Mouse (Mus musculus): Measurements from ENCODE around the gene Cotl1. TPM values are rescaled to one million over a fixed set of nuclear protein-coding genes. Genes with fewer than 3 reads are reported as not detected.

Cotl1 gene
- 2.6 and 3.7 TPM in 2 replicates for polyA plus RNA-seq (2012)

DNA sequence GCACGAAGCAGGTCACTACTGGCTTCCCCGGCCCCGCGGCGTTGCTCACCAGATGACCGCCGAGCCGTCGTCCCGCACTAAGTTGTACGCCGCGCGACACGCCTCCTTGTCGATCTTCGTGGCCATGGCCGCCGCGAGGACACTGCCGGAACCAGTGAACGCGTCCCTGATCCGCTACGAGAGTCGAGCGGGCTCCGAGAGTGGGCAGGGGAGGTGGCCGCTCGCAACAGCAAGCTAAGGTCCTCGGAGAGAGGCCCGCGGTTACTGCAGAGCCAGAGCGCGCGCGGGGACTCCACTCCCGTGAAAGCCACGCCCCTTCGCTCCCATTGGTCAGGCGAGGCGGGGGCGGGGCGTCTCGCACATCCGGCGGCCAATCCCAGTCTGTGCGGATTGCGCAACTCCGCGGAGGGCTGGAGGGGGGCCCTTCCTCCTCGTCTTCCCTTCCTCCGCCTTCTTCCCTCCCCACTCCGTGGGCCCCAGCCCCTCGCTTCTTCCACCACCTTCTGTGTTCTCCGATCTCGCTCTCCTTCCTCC, at the start of gene Cotl1:
Gene Cotl1 (minus strand): TSS at position 270 of the 534 bp plus-strand sequence.
- TF ChIP-seq GATA1 (IDR thresholded peaks at IDR 0.05; ENCODE audit: low read length) (no peak), TAL1 (IDR thresholded peaks at IDR 0.05; ENCODE audit: low read length) (no peak)
- Histone ChIP-seq H3K27me3 (ENCODE audit: control insufficient read depth) (peaks cover 52% of the 10 kb centered on the region), H3K4me1 (ENCODE audit: control insufficient read depth) (peaks cover 26% of the 10 kb centered on the region), H3K36me3 (ENCODE audit: control insufficient read depth) (no peaks in the 10 kb centered on the region), H3K9me3 (ENCODE audit: control insufficient read depth, low read length) (no peaks in the 10 kb centered on the region), H3K4me3 (replicated peaks) (peak within 1 kb of the TSS; percentile 75)

DNA sequence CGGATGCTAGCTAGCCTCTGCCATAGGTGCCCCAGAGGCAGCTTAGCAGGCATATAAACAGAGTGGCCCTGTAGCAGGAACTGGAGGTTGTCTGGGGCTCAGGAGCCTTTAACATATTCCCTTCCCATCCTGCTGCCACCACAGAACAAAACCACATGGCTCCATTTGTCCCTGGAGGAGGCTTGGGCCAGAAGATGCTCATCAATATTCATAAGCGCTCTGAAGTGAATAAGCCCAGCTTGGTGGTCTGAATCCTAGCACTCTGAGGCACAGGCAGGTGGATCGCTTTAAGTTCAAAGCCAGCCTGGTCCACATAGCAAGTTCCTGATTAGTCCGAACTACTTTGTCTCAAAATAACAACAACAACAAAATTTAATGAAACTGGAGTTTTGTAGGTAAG, 47.7 kb upstream of the Cotl1 start:
- H3K9me3 ChIP-seq (ENCODE audit: control insufficient read depth, low read length): no peaks in the 10 kb centered on the region
- H3K4me3 ChIP-seq (replicated peaks): no peak overlapping the region
- no peaks in the 10 kb centered on the region for H3K36me3 ChIP-seq (ENCODE audit: control insufficient read depth)
- peaks cover 3% of the 10 kb centered on the region for H3K4me1 ChIP-seq (ENCODE audit: control insufficient read depth)
- peaks cover 10% of the 10 kb centered on the region for H3K27me3 ChIP-seq (ENCODE audit: control insufficient read depth)
- TF ChIP-seq GATA1 (IDR thresholded peaks at IDR 0.05; ENCODE audit: low read length): no peak
- no peak for TF ChIP-seq TAL1 (IDR thresholded peaks at IDR 0.05; ENCODE audit: low read length)

DNA sequence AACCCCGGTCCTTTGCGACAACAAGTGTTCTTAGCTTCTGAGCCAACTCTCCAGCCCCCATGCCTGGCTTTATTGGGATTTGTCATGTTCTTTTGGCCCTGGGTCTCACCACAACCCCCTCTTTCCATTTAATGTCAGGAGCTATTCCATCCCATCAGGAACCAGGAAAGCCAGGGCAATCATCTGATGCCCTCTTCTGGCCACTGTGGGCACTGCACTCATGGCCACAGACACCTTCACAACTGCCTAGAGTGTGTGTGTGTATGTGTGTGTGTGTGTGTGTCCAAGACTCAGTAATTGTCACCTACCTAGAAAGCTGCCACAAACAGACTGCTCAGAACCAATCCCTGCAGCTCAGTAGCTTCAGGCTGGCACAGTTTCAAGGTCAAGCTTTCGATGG, 46.8 kb upstream of the Cotl1 start:
- Histone ChIP-seq H3K9me3 (ENCODE audit: control insufficient read depth, low read length) (no peaks in the 10 kb centered on the region), H3K4me3 (replicated peaks) (no peak overlapping the region), H3K4me1 (ENCODE audit: control insufficient read depth) (peaks cover 3% of the 10 kb centered on the region), H3K36me3 (ENCODE audit: control insufficient read depth) (no peaks in the 10 kb centered on the region), H3K27me3 (ENCODE audit: control insufficient read depth) (peaks cover 10% of the 10 kb centered on the region)
- TF ChIP-seq TAL1 (IDR thresholded peaks at IDR 0.05; ENCODE audit: low read length) (no peak), GATA1 (IDR thresholded peaks at IDR 0.05; ENCODE audit: low read length) (no peak)

DNA sequence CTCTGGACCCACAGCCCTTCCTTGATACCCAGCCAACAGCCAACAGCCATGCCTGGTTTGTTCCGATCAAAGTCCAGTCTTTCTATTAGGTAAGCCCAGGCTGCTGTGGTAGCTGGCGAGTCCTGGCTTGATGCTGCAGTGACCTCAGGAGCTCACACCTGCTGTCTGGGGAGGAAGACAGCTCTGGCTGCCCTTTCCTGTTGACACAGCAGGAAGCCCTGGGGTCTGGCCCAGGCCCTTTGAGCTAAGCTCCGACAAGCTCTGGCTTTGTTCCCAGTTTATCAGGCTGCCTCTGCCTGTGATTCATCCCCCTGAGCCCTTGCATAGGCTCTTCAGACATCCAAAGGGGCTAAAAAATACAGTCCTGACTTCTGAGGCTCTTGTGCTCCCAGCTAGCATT, 45.3 kb upstream of the Cotl1 start:
- no peak for TF ChIP-seq GATA1 (IDR thresholded peaks at IDR 0.05; ENCODE audit: low read length)
- TF ChIP-seq TAL1 (IDR thresholded peaks at IDR 0.05; ENCODE audit: low read length): no peak
- H3K4me3 ChIP-seq (replicated peaks): no peak overlapping the region
- H3K4me1 ChIP-seq (ENCODE audit: control insufficient read depth): peaks cover 3% of the 10 kb centered on the region
- no peaks in the 10 kb centered on the region for H3K9me3 ChIP-seq (ENCODE audit: control insufficient read depth, low read length)
- peaks cover 11% of the 10 kb centered on the region for H3K27me3 ChIP-seq (ENCODE audit: control insufficient read depth)
- no peaks in the 10 kb centered on the region for H3K36me3 ChIP-seq (ENCODE audit: control insufficient read depth)

DNA sequence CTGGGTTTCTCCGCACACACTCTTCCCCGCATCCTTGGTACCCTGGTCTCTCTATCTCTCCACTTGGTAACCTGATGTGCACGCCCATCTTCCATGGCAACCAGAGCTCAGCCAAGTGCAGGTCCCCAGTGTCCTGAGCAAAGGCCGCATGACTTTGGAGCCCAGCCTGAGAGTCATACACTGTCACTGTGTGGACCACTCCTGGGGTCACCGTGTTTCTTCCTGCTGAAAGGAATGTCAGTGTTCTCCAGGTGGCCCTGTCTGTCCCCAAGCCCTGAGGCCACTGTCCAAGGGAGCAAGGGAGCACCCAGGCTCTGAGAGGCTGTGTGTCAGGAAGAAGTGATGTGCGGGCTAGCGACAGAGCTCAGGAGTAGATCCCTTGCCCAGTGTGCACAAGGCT, 42.9 kb upstream of the Cotl1 start:
- H3K27me3 ChIP-seq (ENCODE audit: control insufficient read depth): peaks cover 11% of the 10 kb centered on the region
- peaks cover 3% of the 10 kb centered on the region for H3K4me1 ChIP-seq (ENCODE audit: control insufficient read depth)
- H3K4me3 ChIP-seq (replicated peaks): no peak overlapping the region
- TF ChIP-seq GATA1 (IDR thresholded peaks at IDR 0.05; ENCODE audit: low read length): no peak
- no peak for TF ChIP-seq TAL1 (IDR thresholded peaks at IDR 0.05; ENCODE audit: low read length)
- no peaks in the 10 kb centered on the region for H3K36me3 ChIP-seq (ENCODE audit: control insufficient read depth)
- H3K9me3 ChIP-seq (ENCODE audit: control insufficient read depth, low read length): no peaks in the 10 kb centered on the region

DNA sequence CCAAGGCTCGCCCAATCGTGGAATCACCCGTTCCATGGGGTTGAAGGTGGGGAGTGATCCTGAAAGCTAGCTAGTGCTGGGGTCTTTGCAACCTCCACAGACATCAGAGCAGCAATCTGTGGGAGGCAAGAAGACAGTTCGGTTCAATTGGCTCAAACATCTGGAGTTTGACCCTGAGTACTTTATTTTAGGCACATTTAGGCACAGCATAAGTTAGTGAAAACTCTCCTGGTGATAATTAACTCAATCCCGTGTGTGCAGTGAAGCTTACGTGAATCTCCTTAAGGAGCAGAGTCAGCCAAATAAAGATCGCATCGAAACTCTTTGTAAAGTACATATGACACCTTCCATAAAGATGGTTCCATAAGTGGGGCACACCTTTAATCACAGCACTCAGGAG, 41.6 kb upstream of the Cotl1 start:
- Histone ChIP-seq H3K4me1 (ENCODE audit: control insufficient read depth) (peaks cover 3% of the 10 kb centered on the region), H3K27me3 (ENCODE audit: control insufficient read depth) (peaks cover 3% of the 10 kb centered on the region; the same call in 1 of the 2 replicates), H3K9me3 (ENCODE audit: control insufficient read depth, low read length) (no peaks in the 10 kb centered on the region), H3K4me3 (replicated peaks) (no peak overlapping the region), H3K36me3 (ENCODE audit: control insufficient read depth) (no peaks in the 10 kb centered on the region)
- no peak for TF ChIP-seq TAL1 (IDR thresholded peaks at IDR 0.05; ENCODE audit: low read length)
- TF ChIP-seq GATA1 (IDR thresholded peaks at IDR 0.05; ENCODE audit: low read length): no peak

DNA sequence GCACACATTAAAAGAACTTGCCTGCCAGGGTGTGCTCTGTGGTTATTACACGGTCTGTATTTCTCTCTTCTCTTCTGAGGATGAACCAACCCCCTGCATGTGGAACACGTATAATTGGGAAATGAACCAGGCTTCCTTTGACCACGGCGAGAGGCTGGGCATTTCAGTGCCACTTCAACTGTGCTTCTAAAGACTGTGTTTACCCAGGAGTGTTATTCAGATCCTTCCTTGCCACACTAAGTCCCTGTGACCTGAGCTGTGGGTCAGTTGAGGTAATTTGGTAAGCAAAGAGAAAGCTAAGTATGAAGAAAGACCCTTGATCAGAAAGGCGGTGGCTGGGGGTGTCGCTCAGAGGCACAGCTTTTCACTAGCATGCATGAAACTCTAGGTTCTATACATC, 41.0 kb upstream of the Cotl1 start:
- peaks cover 5% of the 10 kb centered on the region for H3K4me1 ChIP-seq (ENCODE audit: control insufficient read depth)
- no peak for TF ChIP-seq GATA1 (IDR thresholded peaks at IDR 0.05; ENCODE audit: low read length)
- H3K27me3 ChIP-seq (ENCODE audit: control insufficient read depth): peaks cover 3% of the 10 kb centered on the region; the same call in 1 of the 2 replicates
- no peak overlapping the region for H3K4me3 ChIP-seq (replicated peaks)
- no peaks in the 10 kb centered on the region; the same call in 1 of the 2 replicates for H3K36me3 ChIP-seq (ENCODE audit: control insufficient read depth)
- no peaks in the 10 kb centered on the region for H3K9me3 ChIP-seq (ENCODE audit: control insufficient read depth, low read length)

DNA sequence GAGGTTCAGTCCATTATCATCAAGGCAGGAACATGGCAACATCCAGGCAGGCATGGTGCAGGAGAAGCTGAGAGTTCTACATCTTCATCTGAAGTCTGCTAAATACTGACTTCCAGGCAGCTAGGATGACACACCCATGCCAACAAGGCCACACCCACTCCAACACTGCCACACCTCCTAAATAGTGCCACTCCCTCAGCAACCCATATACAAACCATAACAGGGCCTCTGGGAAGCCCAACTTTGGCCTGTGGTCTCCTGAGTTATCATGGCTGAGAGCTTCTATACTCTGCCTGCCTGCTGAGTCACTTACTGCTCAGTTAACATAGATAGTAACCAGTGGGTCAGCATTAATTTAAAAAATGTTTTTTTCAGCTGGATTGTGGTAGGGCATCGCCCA, 32.8 kb upstream of the Cotl1 start:
- peaks cover 22% of the 10 kb centered on the region for H3K36me3 ChIP-seq (ENCODE audit: control insufficient read depth)
- peaks cover 11% of the 10 kb centered on the region for H3K4me1 ChIP-seq (ENCODE audit: control insufficient read depth)
- peaks cover 15% of the 10 kb centered on the region for H3K9me3 ChIP-seq (ENCODE audit: control insufficient read depth, low read length)
- TF ChIP-seq TAL1 (IDR thresholded peaks at IDR 0.05; ENCODE audit: low read length): no peak
- H3K4me3 ChIP-seq (replicated peaks): no peak overlapping the region
- H3K27me3 ChIP-seq (ENCODE audit: control insufficient read depth): no peaks in the 10 kb centered on the region

DNA sequence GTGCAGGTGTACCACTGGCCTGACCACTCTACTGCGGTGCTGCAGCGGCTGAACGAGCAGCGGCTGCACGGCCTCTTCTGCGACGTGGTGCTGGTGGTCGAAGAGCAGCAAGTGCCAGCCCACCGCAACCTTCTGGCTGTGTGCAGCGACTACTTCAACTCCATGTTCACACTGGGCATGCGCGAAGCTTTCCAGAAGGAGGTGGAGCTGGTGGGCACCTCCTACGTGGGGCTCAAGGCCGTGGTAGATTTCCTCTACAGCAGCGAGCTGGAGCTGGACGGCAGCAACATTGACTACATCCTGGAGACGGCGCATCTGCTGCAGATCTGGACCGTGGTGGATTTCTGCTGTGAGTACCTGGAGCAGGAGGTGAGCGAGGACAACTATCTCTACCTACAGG, 29.3 kb upstream of the Cotl1 start:
- Histone ChIP-seq H3K9me3 (ENCODE audit: control insufficient read depth, low read length) (peaks cover 15% of the 10 kb centered on the region), H3K27me3 (ENCODE audit: control insufficient read depth) (no peaks in the 10 kb centered on the region), H3K4me1 (ENCODE audit: control insufficient read depth) (peaks cover 9% of the 10 kb centered on the region), H3K36me3 (ENCODE audit: control insufficient read depth) (peaks cover 22% of the 10 kb centered on the region), H3K4me3 (replicated peaks) (no peak overlapping the region)
- no peak for TF ChIP-seq GATA1 (IDR thresholded peaks at IDR 0.05; ENCODE audit: low read length)
- TF ChIP-seq TAL1 (IDR thresholded peaks at IDR 0.05; ENCODE audit: low read length): no peak

DNA sequence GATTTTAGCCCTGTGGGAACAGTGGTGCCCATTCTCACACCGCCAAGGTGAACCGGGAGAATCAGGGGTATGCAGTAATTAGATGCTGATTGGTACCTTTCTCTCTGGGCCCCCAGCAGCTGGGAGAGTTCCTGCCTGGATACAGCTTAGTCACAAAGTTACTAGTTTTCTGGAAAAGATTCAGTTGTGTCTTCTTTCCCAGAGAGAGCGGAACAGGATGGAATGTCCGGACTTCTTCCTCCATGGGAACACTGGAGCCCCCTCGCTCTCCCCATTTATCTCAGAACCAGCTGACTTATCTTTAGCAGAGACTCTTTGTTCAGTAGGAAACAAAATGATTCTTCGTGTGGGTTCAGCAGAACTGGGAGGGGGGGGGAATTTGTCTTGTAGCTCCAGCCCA, 22.4 kb upstream of the Cotl1 start:
- no peak for TF ChIP-seq GATA1 (IDR thresholded peaks at IDR 0.05; ENCODE audit: low read length)
- no peak for TF ChIP-seq TAL1 (IDR thresholded peaks at IDR 0.05; ENCODE audit: low read length)
- no peaks in the 10 kb centered on the region for H3K9me3 ChIP-seq (ENCODE audit: control insufficient read depth, low read length)
- peak overlapping the region; percentile 68 for H3K4me3 ChIP-seq (replicated peaks)
- peaks cover 19% of the 10 kb centered on the region for H3K4me1 ChIP-seq (ENCODE audit: control insufficient read depth)
- no peaks in the 10 kb centered on the region for H3K36me3 ChIP-seq (ENCODE audit: control insufficient read depth)
- peaks cover 10% of the 10 kb centered on the region for H3K27me3 ChIP-seq (ENCODE audit: control insufficient read depth)

Measured in erythroblast, embryonic 14.5 days (primary cell).